Mouse (Mus musculus) heart, embryonic 12.5 days (tissue): Measurements from ENCODE around the gene Myh1. TPM values are rescaled to one million over a fixed set of nuclear protein-coding genes. Genes with fewer than 3 reads are reported as not detected.

ENCODE experiments used
- ATAC-seq: fragments of 200-750 bp; cut with Nextera tagmentation; 2 replicates; pipeline ENCODE4 v1.8.0; 2017; ENCODE audit warnings: moderate TSS enrichment, moderate library complexity; ENCODE audit not compliant: insufficient number of reproducible peaks, low FRiP score
- H3K27ac ChIP-seq: fragments of 300-500 bp; sonication (generic); 2 replicates; pipeline ENCODE4 v1.5.1; 2016; ENCODE audit warnings: mild to moderate bottlenecking, moderate library complexity; ENCODE audit not compliant: poor library complexity, severe bottlenecking
- H3K27me3 ChIP-seq: fragments of 300-500 bp; sonication (generic); replicated peaks from 2 replicates; pipeline ENCODE4 v1.6.1; 2016; ENCODE audit warnings: mild to moderate bottlenecking, moderate library complexity
- H3K36me3 ChIP-seq: fragments of 300-500 bp; sonication (generic); 2 replicates; pipeline ENCODE4 v1.6.1; 2016; ENCODE audit warnings: mild to moderate bottlenecking, moderate library complexity
- H3K4me1 ChIP-seq: fragments of 300-500 bp; sonication (generic); replicated peaks from 2 replicates; pipeline ENCODE4 v1.6.1; 2016; ENCODE audit warnings: mild to moderate bottlenecking
- H3K4me2 ChIP-seq: fragments of 300-500 bp; sonication (generic); 2 replicates; pipeline ENCODE4 v1.6.1; 2016; ENCODE audit warnings: mild to moderate bottlenecking, moderate library complexity
- H3K4me3 ChIP-seq: fragments of 300-500 bp; sonication (generic); 2 replicates; pipeline ENCODE4 v1.5.1; 2016; ENCODE audit warnings: mild to moderate bottlenecking
- H3K9ac ChIP-seq: fragments of 300-500 bp; sonication (generic); 2 replicates; pipeline ENCODE4 v1.6.1; 2016; ENCODE audit warnings: mild to moderate bottlenecking, moderate library complexity
- H3K9me3 ChIP-seq: fragments of 300-500 bp; sonication (generic); replicated peaks from 2 replicates; pipeline ENCODE4 v1.6.1; 2016; ENCODE audit warnings: mild to moderate bottlenecking, moderate library complexity
- WGBS: fragments of 180-500 bp; shearing (Covaris S2); methylation state at CpG from one replicate; pipeline ENCODE4 v1.1.7; 2016; 5-methylcytosine and 5-hydroxymethylcytosine counted together
- polyA plus RNA-seq: library from polyadenylated mRNA; unstranded; fragments of >200 nt; fragmentation: Nextera tagmentation; extraction: Ambion mirVana; gene quantifications from 2 replicates; pipeline ENCODE4 v1.2.1, GENCODE M21; 2016

The Myh1 gene
- polyA plus RNA-seq, 1 experiment from 2014 or later = 0.08 TPM

DNA sequence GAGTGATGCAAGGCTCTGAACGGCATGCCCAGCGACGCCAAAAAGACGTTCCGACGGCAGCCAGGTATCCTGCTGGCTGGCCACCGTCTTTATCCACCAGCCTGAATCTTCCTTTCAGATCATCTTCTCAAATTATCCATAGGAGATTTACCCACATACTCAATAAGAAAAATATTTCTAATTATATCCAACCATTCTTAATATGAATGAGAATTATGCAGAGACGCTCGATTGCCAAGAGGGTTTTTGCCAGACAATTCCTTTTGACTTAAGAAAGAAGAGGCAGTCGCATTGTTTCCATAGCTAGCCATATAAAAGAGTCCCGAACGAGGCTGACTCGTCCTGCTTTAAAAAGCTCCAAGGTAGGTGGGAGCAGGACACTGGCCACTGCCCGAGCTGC lies 29.1 kb upstream of the Myh1 start, which contains the start of gene Myh2:
TSS of gene Myh2 (plus strand) at position 301 of the 400 bp plus-strand sequence.
- H3K27ac ChIP-seq = no peak within 1 kb of the TSS
- no peak within 1 kb of the TSS for H3K4me2 ChIP-seq
- ATAC-seq = no peak
- H3K27me3 ChIP-seq = no peaks in the 10 kb centered on the region
- WGBS = 77% methylated on average over 14 of the region's 14 CpGs
- no peak within 1 kb of the TSS for H3K4me3 ChIP-seq
- no peaks in the 10 kb centered on the region for H3K4me1 ChIP-seq
- H3K36me3 ChIP-seq = no peaks in the 10 kb centered on the region
- no peak within 1 kb of the TSS for H3K9ac ChIP-seq
- H3K9me3 ChIP-seq = no peaks in the 10 kb centered on the region

DNA sequence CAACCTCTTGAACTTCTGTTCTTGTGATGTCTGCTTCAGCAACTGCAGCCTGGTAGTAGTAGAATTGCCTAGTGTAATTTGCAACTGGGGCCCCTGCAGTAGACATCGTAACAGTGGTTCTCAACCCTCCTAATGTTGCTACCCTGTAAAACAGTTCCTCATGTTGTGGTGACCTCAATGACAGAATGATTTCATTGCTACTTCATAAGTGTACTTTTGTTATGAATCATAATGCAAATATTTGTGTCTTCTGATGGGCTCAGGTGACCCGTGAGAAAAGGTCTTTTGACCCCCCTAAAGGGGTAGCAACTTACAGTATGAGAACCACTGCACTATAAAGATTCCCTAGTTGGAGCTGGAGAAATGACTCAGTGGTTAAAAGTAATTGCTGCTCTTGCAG lies 27.4 kb upstream of the Myh1 start:
- ATAC-seq = no peak
- Histone ChIP-seq H3K4me1 (no peaks in the 10 kb centered on the region), H3K9me3 (no peaks in the 10 kb centered on the region), H3K36me3 (no peaks in the 10 kb centered on the region), H3K4me2 (no peak overlapping the region), H3K27me3 (no peaks in the 10 kb centered on the region), H3K27ac (no peak overlapping the region), H3K9ac (no peak overlapping the region), H3K4me3 (no peak overlapping the region)
- WGBS = 80% methylated on average over 2 of the region's 2 CpGs

DNA sequence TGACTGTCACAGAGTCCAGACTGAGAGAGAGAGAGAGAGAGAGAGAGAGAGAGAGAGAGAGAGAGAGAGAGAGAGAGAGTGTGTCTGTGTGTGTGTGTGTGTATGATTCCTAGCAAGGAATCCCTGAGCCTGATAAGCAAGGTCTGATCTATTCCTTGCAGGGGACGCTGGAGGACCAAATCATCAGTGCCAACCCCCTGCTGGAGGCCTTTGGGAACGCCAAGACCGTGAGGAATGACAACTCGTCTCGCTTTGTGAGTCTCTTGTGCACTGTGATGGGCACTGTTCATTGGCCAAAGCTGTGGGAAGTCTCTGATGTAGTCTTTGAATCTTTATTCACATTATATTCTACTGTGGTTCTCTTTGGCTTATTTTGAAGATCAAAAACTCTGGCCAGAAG lies 23.5 kb upstream of the Myh1 start:
- Histone ChIP-seq H3K27ac (no peak overlapping the region), H3K27me3 (no peaks in the 10 kb centered on the region), H3K4me3 (no peak overlapping the region), H3K4me2 (no peak overlapping the region), H3K9ac (no peak overlapping the region), H3K36me3 (no peaks in the 10 kb centered on the region), H3K4me1 (no peaks in the 10 kb centered on the region), H3K9me3 (no peaks in the 10 kb centered on the region)
- WGBS = 67% methylated on average over 5 of the region's 5 CpGs
- ATAC-seq = no peak

DNA sequence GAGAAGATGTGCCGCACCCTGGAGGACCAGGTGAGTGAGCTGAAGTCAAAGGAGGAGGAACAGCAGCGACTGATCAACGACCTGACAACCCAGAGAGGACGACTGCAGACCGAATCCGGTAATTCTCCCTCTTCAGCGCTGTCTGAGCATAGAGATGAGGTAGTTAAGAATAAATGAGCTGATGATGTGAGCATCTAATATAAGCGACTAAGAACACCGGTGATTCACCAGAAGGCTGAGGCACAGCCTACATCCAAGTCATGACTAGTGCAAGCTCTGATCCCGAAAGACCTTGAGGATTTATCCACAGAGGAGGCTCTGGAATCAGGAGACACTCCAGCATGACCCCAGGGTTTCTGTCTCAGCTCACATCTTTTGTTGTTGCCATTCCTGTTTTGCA lies 9.5 kb upstream of the Myh1 start:
- Histone ChIP-seq H3K36me3 (no peaks in the 10 kb centered on the region), H3K4me3 (no peak overlapping the region), H3K9me3 (no peaks in the 10 kb centered on the region), H3K4me1 (no peaks in the 10 kb centered on the region), H3K9ac (no peak overlapping the region), H3K4me2 (no peak overlapping the region), H3K27ac (no peak overlapping the region), H3K27me3 (no peaks in the 10 kb centered on the region)
- ATAC-seq = no peak
- 78% methylated on average over 10 of the region's 10 CpGs for WGBS

DNA sequence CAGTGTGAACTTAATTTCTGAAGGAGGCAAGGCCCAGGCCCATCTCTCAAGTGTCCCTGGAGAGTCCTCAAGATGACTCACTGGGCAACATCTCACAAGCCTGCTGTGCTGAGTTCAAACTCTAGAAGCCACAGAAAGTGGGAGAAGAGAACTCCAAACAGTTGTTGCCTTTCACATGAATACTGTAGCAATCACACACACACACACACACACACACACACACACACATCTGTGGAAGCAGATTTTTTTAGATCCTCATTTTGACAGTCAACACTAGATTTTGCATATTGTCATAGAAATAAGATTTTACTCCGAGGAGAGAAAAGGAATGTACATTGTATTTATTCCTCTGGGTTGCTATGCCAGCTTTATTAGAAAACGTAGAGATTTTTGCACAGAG lies 9.0 kb upstream of the Myh1 start:
- 79% methylated on average over 2 of the region's 2 CpGs for WGBS
- H3K9ac ChIP-seq = no peak overlapping the region
- no peaks in the 10 kb centered on the region for H3K27me3 ChIP-seq
- H3K4me1 ChIP-seq = no peaks in the 10 kb centered on the region
- H3K27ac ChIP-seq = no peak overlapping the region
- no peaks in the 10 kb centered on the region for H3K9me3 ChIP-seq
- no peaks in the 10 kb centered on the region for H3K36me3 ChIP-seq
- no peak overlapping the region for H3K4me2 ChIP-seq
- ATAC-seq = no peak
- no peak overlapping the region for H3K4me3 ChIP-seq

DNA sequence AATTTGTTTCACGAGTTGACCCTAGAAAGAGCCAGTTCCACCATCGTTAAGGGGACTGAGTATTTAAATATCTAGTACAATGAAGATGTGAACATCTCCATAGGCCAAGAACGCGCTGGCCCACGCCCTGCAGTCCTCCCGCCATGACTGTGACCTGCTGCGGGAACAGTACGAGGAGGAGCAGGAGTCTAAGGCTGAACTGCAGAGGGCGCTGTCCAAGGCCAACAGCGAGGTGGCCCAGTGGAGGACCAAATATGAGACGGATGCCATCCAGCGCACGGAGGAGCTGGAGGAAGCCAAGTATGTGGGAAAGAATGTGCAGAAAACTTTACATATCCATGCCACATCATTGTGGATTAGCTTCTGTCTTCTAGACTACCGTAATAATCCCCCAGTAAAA lies 8.4 kb upstream of the Myh1 start:
- H3K9ac ChIP-seq = no peak overlapping the region
- H3K27ac ChIP-seq = no peak overlapping the region
- H3K4me2 ChIP-seq = no peak overlapping the region
- no peaks in the 10 kb centered on the region for H3K27me3 ChIP-seq
- 84% methylated on average over 14 of the region's 14 CpGs for WGBS
- ATAC-seq = no peak
- H3K4me3 ChIP-seq = no peak overlapping the region
- no peaks in the 10 kb centered on the region for H3K36me3 ChIP-seq
- no peaks in the 10 kb centered on the region for H3K4me1 ChIP-seq
- H3K9me3 ChIP-seq = no peaks in the 10 kb centered on the region

DNA sequence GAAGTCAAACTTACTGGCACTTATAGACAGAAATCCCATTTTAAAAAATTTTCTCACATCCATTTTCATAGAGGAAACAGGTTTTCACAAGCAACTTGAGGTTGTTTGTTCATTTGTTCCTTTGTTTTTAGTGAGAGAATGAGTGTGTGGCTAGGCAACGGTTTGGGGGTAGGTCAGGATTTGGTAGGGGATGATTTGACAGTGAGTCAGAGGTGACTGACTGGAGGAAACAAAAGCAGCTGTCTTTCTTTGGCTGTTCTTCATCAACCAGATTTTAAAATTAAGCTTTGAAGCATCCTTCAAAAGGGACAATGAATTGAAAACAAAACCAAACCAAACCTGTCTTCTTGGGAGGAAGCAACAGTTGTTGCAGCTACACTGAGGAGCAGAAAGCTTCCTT lies 531 bp upstream of the Myh1 start:
- no peaks in the 10 kb centered on the region for H3K27me3 ChIP-seq
- no peak overlapping the region for H3K9ac ChIP-seq
- 32% methylated on average over 1 of the region's 1 CpGs for WGBS
- H3K9me3 ChIP-seq = no peaks in the 10 kb centered on the region
- no peak overlapping the region for H3K4me3 ChIP-seq
- 0 out of 2 replicates have a peak, but pooled peaks cover 3% of the 10 kb centered on the region for H3K4me1 ChIP-seq
- ATAC-seq = no peak
- H3K36me3 ChIP-seq = no peaks in the 10 kb centered on the region
- H3K27ac ChIP-seq = no peak overlapping the region
- no peak overlapping the region for H3K4me2 ChIP-seq

DNA sequence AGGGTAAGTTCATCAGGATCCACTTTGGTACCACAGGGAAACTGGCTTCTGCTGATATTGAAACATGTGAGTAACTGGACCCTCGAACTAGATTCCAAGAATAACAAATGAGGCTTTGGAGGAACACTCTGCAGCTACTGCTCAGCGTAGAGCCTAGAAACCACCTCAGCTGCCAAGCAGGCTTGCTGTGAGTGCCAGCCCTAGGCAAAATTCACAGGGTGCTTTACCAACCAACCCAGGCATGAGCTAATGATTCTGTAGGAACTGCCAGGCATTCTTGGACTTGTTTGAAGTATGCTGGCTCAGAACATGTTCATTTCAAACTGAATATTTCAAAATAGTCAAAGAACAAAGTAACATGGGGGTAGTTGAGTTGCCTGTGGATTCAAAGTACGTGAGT lies 4.9 kb downstream of the Myh1 start:
- Histone ChIP-seq H3K27ac (no peak overlapping the region), H3K4me2 (no peak overlapping the region), H3K9ac (no peak overlapping the region), H3K4me3 (no peak overlapping the region), H3K4me1 (0 out of 2 replicates have a peak, but pooled peaks cover 3% of the 10 kb centered on the region), H3K9me3 (no peaks in the 10 kb centered on the region), H3K27me3 (no peaks in the 10 kb centered on the region), H3K36me3 (no peaks in the 10 kb centered on the region)
- ATAC-seq = no peak
- 68% methylated on average over 3 of the region's 3 CpGs for WGBS

DNA sequence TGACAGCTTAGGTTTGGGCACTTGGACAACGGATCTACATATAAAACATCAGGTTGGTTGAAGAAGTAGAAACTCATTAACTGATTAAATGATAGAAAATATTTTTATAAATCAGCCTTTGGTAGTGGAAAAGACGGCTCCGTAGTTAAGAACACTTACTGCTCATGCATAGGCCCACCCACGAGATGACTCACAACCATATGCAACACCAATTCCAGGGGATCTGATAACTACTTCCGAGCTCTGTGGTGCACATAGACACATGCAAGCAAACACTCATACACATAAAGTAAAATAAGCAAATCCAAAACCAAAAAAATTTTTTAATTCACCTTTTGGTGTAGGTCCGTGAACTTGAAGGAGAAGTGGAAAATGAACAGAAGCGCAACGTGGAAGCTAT lies 22.0 kb downstream of the Myh1 start:
- H3K36me3 ChIP-seq = no peaks in the 10 kb centered on the region

DNA sequence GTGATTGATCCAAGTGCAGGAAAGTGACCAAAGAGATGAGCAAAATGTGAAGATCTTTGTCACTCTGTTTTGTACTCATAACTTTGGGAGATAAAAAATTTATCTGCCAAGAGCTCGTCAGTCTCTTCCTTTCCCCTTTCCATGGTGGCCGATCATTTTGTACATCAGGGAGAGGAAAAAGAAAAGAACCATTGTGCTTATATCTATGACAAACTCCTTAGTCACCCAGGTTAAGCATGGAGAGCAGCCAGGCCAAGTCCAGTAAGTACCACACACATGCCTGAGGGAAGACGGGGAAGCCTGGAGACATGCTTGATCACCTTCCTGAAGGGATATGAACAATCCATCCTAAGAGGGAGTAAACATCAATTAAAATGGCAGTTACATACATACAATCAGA lies 24.6 kb downstream of the Myh1 start:
- ATAC-seq = no peak
- no peaks in the 10 kb centered on the region for H3K4me1 ChIP-seq
- no peaks in the 10 kb centered on the region for H3K36me3 ChIP-seq
- WGBS = 72% methylated on average over 3 of the region's 3 CpGs
- H3K27me3 ChIP-seq = no peaks in the 10 kb centered on the region
- no peak overlapping the region for H3K27ac ChIP-seq
- no peak overlapping the region for H3K9ac ChIP-seq
- no peaks in the 10 kb centered on the region for H3K9me3 ChIP-seq
- H3K4me3 ChIP-seq = no peak overlapping the region
- H3K4me2 ChIP-seq = no peak overlapping the region

More for the DNA sequence above, 22.0 kb downstream of the Myh1 start:
- ATAC-seq = no peak
- no peaks in the 10 kb centered on the region for H3K27me3 ChIP-seq
- no peaks in the 10 kb centered on the region for H3K9me3 ChIP-seq
- H3K4me1 ChIP-seq = no peaks in the 10 kb centered on the region
- 88% methylated on average over 8 of the region's 8 CpGs for WGBS
- H3K9ac ChIP-seq = no peak overlapping the region
- no peak overlapping the region for H3K4me2 ChIP-seq
- no peak overlapping the region for H3K27ac ChIP-seq
- no peak overlapping the region for H3K4me3 ChIP-seq

DNA sequence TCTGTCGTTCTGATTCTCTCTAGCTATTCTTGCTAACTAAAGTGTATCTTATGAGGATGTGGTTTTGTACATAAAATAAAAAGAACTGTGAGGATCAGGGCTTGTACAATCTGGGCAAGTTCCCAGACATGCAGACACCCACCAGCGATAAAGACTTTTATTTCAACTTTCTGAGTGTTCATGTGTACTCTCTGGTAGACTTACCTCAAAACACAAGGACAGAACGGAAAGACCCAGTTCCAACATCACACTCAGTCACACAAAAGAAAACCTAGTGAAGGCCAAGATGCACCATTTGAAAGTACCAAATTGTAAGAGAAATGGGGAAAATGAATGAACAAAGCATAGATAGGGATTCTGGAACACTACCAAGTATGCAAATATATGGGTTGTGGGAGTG lies 28.9 kb downstream of the Myh1 start:
- H3K36me3 ChIP-seq = no peaks in the 10 kb centered on the region
- ATAC-seq = no peak
- 78% methylated on average over 3 of the region's 3 CpGs for WGBS
- H3K9me3 ChIP-seq = no peaks in the 10 kb centered on the region
- H3K4me1 ChIP-seq = no peaks in the 10 kb centered on the region
- H3K9ac ChIP-seq = no peak overlapping the region
- no peak overlapping the region for H3K4me2 ChIP-seq
- H3K27me3 ChIP-seq = no peaks in the 10 kb centered on the region
- H3K27ac ChIP-seq = no peak overlapping the region
- H3K4me3 ChIP-seq = no peak overlapping the region

DNA sequence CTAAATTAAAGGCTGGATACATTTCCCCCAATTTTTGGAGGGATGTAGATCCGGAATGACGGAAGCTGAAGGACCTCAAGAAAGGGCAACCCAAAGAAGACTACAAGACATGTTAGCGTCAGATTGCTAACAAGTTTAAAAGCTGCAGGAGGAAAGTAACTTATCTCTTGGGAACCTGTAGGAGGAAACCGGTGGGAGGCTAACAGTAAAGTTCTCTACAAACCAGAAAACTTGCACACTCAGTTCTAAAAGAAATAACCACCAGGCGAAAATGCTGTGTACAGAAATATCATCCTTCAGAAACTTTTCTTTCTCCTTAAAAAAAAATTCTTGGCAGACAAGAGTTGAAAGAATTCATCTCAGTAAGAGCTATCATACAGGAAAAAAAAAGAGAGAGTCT lies 29.3 kb downstream of the Myh1 start:
- no peaks in the 10 kb centered on the region for H3K4me1 ChIP-seq
- no peak overlapping the region for H3K9ac ChIP-seq
- no peaks in the 10 kb centered on the region for H3K9me3 ChIP-seq
- 71% methylated on average over 5 of the region's 5 CpGs for WGBS
- no peak for ATAC-seq
- H3K27me3 ChIP-seq = no peaks in the 10 kb centered on the region
- H3K27ac ChIP-seq = no peak overlapping the region
- H3K4me2 ChIP-seq = no peak overlapping the region
- H3K4me3 ChIP-seq = no peak overlapping the region
- no peaks in the 10 kb centered on the region for H3K36me3 ChIP-seq
